Mouse (Mus musculus): ENCODE results near the gene Megf9.

DNA sequence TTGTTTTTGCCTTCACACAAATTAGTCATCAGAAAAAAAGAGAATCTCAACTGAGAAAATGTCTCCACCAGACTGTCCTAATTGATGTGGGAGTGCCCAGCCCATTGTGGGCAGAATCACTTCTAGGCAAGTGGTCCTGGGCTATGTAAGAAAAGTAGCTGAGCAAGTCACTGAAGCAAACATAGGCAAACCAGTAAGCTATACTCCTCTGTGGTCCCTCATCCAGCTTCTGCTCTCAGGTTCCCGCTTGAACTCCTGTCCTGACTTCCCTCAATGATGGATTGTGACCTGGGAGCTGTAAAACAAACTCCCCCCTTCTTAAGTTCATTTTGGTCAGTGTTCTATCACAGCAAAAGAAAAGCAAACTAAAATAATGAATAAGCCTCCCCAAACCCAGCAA is 37.8 kb downstream of the Megf9 start:
- TF ChIP-seq POLR2A (IDR thresholded peaks at IDR 0.05; ENCODE audit: borderline replicate concordance, control insufficient read depth, low read depth, low read length) (no peak), CTCF (IDR thresholded peaks at IDR 0.05; ENCODE audit: control insufficient read depth, insufficient read depth, low read length) (no peak)
